Mouse (Mus musculus) intestine, embryonic 16.5 days (tissue): ENCODE data around the gene Hunk. TPM values are rescaled to one million over a fixed set of nuclear protein-coding genes. Genes with fewer than 3 reads are reported as not detected.
A peak's percentile ranks its signal among the peaks of the same experiment; 100 is the strongest.

Experiments
- ATAC-seq: fragments of 200-750 bp; cut with Nextera tagmentation; 2 replicates; pipeline ENCODE4 v1.8.0; 2017; ENCODE audit warnings: moderate TSS enrichment, moderate library complexity
- H3K27ac ChIP-seq: fragments of 300-500 bp; sonication (generic); 2 replicates; pipeline ENCODE4 v1.5.1; 2014; ENCODE audit warnings: mild to moderate bottlenecking, low read length
- H3K27me3 ChIP-seq: fragments of 300-500 bp; sonication (generic); replicated peaks from 2 replicates; pipeline ENCODE4 v1.6.1; 2014; ENCODE audit warnings: low read length, control low read depth, mixed read lengths; ENCODE audit not compliant: control insufficient read depth, insufficient read depth
- H3K36me3 ChIP-seq: fragments of 300-500 bp; sonication (generic); 2 replicates; pipeline ENCODE4 v1.6.1; 2014; ENCODE audit warnings: low read length, control low read depth; ENCODE audit not compliant: control insufficient read depth, insufficient read depth
- H3K4me1 ChIP-seq: fragments of 300-500 bp; sonication (generic); 2 replicates; pipeline ENCODE4 v1.6.1; 2014; ENCODE audit warnings: low read length, control low read depth, mixed read lengths; ENCODE audit not compliant: control insufficient read depth, insufficient read depth
- H3K4me2 ChIP-seq: fragments of 300-500 bp; sonication (generic); 2 replicates; pipeline ENCODE4 v1.6.1; 2014; ENCODE audit warnings: low read depth, low read length, control low read depth
- H3K4me3 ChIP-seq: fragments of 300-500 bp; sonication (generic); 2 replicates; pipeline ENCODE4 v1.5.1; 2014; ENCODE audit warnings: mild to moderate bottlenecking, low read length
- H3K9ac ChIP-seq: fragments of 300-500 bp; sonication (generic); 2 replicates; pipeline ENCODE4 v1.6.1; 2014; ENCODE audit warnings: low read depth, low read length
- H3K9me3 ChIP-seq: fragments of 300-500 bp; sonication (generic); 2 replicates; pipeline ENCODE4 v1.6.1; 2016; ENCODE audit warnings: low read length, control low read depth; ENCODE audit not compliant: control insufficient read depth
- WGBS: fragments of 180-500 bp; shearing (Covaris S2); extraction: QIAGEN DNeasy Blood & Tissue Kit; methylation state at CpG from one replicate; pipeline ENCODE4 v1.1.7; 2014; 5-methylcytosine and 5-hydroxymethylcytosine counted together
- polyA plus RNA-seq: library from polyadenylated mRNA; unstranded; fragments of >200 nt; fragmentation: Nextera tagmentation; extraction: Ambion mirVana; gene quantifications from 2 replicates; pipeline ENCODE4 v1.2.1, GENCODE M21; 2015

The Hunk gene
- polyA plus RNA-seq, 1 experiment from 2014 or later: 5.1 TPM

- Histone ChIP-seq H3K4me1 (no peaks in the 10 kb centered on the region), H3K27ac (no peak overlapping the region), H3K27me3 (no peaks in the 10 kb centered on the region), H3K9me3 (no peaks in the 10 kb centered on the region), H3K4me2 (no peak overlapping the region), H3K4me3 (no peak overlapping the region), H3K36me3 (peaks cover 7% of the 10 kb centered on the region; the same call in 1 of the 2 replicates), H3K9ac (no peak overlapping the region)
- ATAC-seq: no peak
- WGBS: 86% methylated on average over 16 of the region's 16 CpGs
These were observed 90.0 kb downstream of the Hunk start for GRCm38 (mm10) chr16:90475701-90476229.

GRCm38 (mm10) chr16:90481612-90482011 lies 95.8 kb downstream of the Hunk start:
- 92% methylated on average over 5 of the region's 5 CpGs for WGBS
- Histone ChIP-seq H3K4me1 (no peaks in the 10 kb centered on the region), H3K27ac (no peak overlapping the region), H3K9ac (no peak overlapping the region), H3K4me2 (no peak overlapping the region), H3K9me3 (no peaks in the 10 kb centered on the region), H3K36me3 (peaks cover 7% of the 10 kb centered on the region; the same call in 1 of the 2 replicates), H3K4me3 (no peak overlapping the region), H3K27me3 (no peaks in the 10 kb centered on the region)
- no peak for ATAC-seq

- Histone ChIP-seq H3K4me1 (no peaks in the 10 kb centered on the region), H3K4me2 (no peak overlapping the region), H3K36me3 (peaks cover 7% of the 10 kb centered on the region; the same call in 1 of the 2 replicates), H3K4me3 (no peak overlapping the region), H3K9ac (no peak overlapping the region), H3K27ac (no peak overlapping the region), H3K27me3 (no peaks in the 10 kb centered on the region), H3K9me3 (no peaks in the 10 kb centered on the region)
- 87% methylated on average over 6 of the region's 6 CpGs for WGBS
- no peak for ATAC-seq
These were observed 97.5 kb downstream of the Hunk start for GRCm38 (mm10) chr16:90483341-90483740.

GRCm38 (mm10) chr16:90485125-90485524 lies 99.3 kb downstream of the Hunk start:
- Histone ChIP-seq H3K4me2 (no peak overlapping the region), H3K9ac (no peak overlapping the region), H3K36me3 (peaks cover 7% of the 10 kb centered on the region; the same call in 1 of the 2 replicates), H3K27me3 (no peaks in the 10 kb centered on the region), H3K9me3 (no peaks in the 10 kb centered on the region), H3K27ac (no peak overlapping the region), H3K4me3 (no peak overlapping the region), H3K4me1 (no peaks in the 10 kb centered on the region)
- WGBS: 83% methylated on average over 7 of the region's 7 CpGs
- no peak for ATAC-seq

GRCm38 (mm10) chr16:90485599-90485998 lies 99.8 kb downstream of the Hunk start:
- Histone ChIP-seq H3K9ac (no peak overlapping the region), H3K4me2 (no peak overlapping the region), H3K9me3 (no peaks in the 10 kb centered on the region), H3K4me3 (no peak overlapping the region), H3K36me3 (peaks cover 7% of the 10 kb centered on the region; the same call in 1 of the 2 replicates), H3K4me1 (no peaks in the 10 kb centered on the region), H3K27ac (no peak overlapping the region), H3K27me3 (no peaks in the 10 kb centered on the region)
- WGBS: 91% methylated on average over 4 of the region's 4 CpGs
- ATAC-seq: no peak

- Histone ChIP-seq H3K36me3 (no peaks in the 10 kb centered on the region; the same call in 1 of the 2 replicates), H3K4me3 (no peak overlapping the region), H3K27me3 (no peaks in the 10 kb centered on the region), H3K9ac (no peak overlapping the region), H3K27ac (no peak overlapping the region), H3K4me2 (no peak overlapping the region), H3K4me1 (0 out of 2 replicates have a peak, but pooled peaks cover 6% of the 10 kb centered on the region), H3K9me3 (no peaks in the 10 kb centered on the region)
- ATAC-seq: no peak
- WGBS: 84% methylated on average over 4 of the region's 4 CpGs
These were observed 104.3 kb downstream of the Hunk start for GRCm38 (mm10) chr16:90490066-90490465.

GRCm38 (mm10) chr16:90491898-90492499 lies 106.2 kb downstream of the Hunk start:
- peaks cover under 1% of the 10 kb centered on the region for H3K36me3 ChIP-seq
- no peaks in the 10 kb centered on the region for H3K27me3 ChIP-seq
- H3K9me3 ChIP-seq: no peaks in the 10 kb centered on the region
- WGBS: 34% methylated on average over 5 of the region's 5 CpGs
- H3K4me2 ChIP-seq: no peak overlapping the region
- no peak overlapping the region for H3K4me3 ChIP-seq
- no peak overlapping the region for H3K9ac ChIP-seq
- 0 out of 2 replicates have a peak, but pooled peaks cover 6% of the 10 kb centered on the region for H3K4me1 ChIP-seq
- ATAC-seq: peak; percentile 36; the same call in 1 of the 2 replicates
- H3K27ac ChIP-seq: no peak overlapping the region

- H3K27ac ChIP-seq: no peak overlapping the region
- no peaks in the 10 kb centered on the region for H3K9me3 ChIP-seq
- H3K27me3 ChIP-seq: no peaks in the 10 kb centered on the region
- no peak overlapping the region for H3K4me3 ChIP-seq
- peaks cover 3% of the 10 kb centered on the region; the same call in 1 of the 2 replicates for H3K36me3 ChIP-seq
- H3K4me1 ChIP-seq: no peaks in the 10 kb centered on the region
- no peak for ATAC-seq
- no peak overlapping the region for H3K4me2 ChIP-seq
- no peak overlapping the region for H3K9ac ChIP-seq
- WGBS: 65% methylated on average over 11 of the region's 11 CpGs
These were observed 111.1 kb downstream of the Hunk start for GRCm38 (mm10) chr16:90496930-90497329.

GRCm38 (mm10) chr16:90497749-90498464 lies 112.1 kb downstream of the Hunk start:
- ATAC-seq: no peak
- no peaks in the 10 kb centered on the region for H3K4me1 ChIP-seq
- H3K36me3 ChIP-seq: peaks cover 3% of the 10 kb centered on the region; the same call in 1 of the 2 replicates
- H3K4me2 ChIP-seq: no peak overlapping the region
- 87% methylated on average over 16 of the region's 16 CpGs for WGBS
- no peaks in the 10 kb centered on the region for H3K27me3 ChIP-seq
- no peak overlapping the region for H3K4me3 ChIP-seq
- no peak overlapping the region for H3K27ac ChIP-seq
- no peaks in the 10 kb centered on the region for H3K9me3 ChIP-seq
- H3K9ac ChIP-seq: no peak overlapping the region
